Mouse (Mus musculus): ENCODE measurements around the gene Dmap1. TPM values are rescaled to one million over a fixed set of nuclear protein-coding genes. Genes with fewer than 3 reads are reported as not detected.

Gene Dmap1
- total and polyA plus RNA-seq, 3 experiments = 39.3 to 43.4 (median 39.3) TPM

DNA sequence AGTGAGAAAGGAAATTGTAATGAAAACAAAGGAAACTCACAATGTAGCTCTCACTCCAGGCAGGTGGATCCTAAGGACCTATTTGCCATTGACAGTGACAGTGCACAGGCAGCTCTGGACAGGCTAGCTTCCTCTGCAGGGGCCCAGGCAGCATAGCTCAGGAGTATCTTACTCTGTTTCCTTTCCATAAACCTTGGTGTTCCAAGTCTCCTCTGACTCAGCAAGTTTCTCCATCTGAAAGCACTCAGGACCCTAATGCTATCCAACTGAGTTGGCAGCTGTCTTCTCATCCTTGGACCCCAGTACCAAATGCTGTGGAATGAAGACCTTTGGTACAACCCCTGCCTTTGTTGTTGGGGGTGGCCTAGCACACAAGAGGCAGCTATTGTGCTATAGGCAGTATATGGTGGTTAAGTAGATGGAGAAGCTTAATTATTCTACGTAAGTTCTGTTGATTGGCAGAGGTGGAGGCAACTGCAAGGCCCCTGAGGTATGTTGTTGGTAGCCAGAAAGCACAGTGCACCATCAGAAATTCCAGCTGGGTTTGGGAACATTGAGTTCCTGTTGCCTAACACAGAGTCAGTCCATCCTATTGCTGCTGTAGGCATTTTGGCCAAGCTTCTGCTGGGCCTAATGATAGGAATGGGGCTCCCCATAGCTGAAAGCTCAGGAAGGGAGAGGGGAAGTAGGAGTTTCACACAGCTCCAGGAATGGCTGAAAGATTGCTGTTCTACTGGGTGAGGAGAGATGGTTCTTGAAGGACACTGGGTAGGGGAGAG is 41.0 kb downstream of the Dmap1 start:
- H3K4me3 ChIP-seq (replicated peaks in 1 of 3; ENCODE audit: low read depth in 2 of 3, low read length in 2 of 3, poor library complexity in 1 of 3) = no peak overlapping the region

DNA sequence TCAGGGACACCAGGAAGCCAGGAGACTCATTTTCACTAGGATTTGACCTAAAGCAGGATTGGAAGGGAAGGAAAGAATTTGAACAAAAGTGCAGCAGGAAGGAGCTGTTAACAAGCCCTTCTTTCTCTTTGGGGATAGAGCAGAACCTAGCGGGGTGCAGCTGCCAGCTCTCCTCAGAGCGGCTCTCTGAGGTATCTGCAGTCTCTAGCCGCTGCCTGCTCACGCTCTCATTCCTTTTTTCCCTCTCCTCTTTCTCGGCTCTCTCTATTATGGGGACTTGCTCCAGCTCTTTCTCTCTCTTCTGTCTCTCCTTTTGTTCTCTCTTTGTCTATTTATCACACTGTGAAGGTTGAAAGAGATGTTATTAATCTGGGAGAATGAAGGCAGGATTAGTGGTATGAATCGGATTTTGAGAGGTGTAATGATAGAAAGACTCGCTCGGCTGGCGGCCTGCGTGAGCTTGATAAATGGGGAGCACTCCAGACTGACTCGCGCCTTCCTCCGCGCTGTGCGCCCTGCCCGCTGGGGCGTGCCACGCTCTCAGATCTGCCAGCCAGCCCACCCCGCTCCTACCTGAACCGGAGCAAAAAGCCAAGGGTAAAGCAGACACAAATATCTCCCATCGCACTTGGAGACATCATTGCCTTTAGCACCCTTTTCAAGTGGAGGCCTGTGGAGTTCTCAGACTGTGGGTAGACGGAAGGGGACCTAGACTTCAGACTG is 45.0 kb downstream of the Dmap1 start:
- DNase-seq (ENCODE audit: extremely low read depth) = no peak
- in situ Hi-C loops (cut with MboI; ENCODE audit: low pct_ligation_motif_present, low pct_unique_long_range_greater_than_20kb, low sequenced_read_pairs) = no loop called here
- no peaks in the 10 kb centered on the region for H3K27me3 ChIP-seq (replicated peaks)
- no peak overlapping the region for H3K27ac ChIP-seq (ENCODE audit: insufficient read depth, low read depth)
- H3K36me3 ChIP-seq (replicated peaks in 1 of 2; ENCODE audit: control insufficient read depth in 1 of 2, insufficient read depth in 1 of 2, low read length in 1 of 2) = peaks cover 2 to 76% of the 10 kb centered on the region in 2 experiments
- dilution Hi-C loops (cut with MboI; ENCODE audit: extremely low pct_ligation_motif_present, extremely low pct_unique_long_range_greater_than_20kb, low sequenced_read_pairs) = no loop called here
- H3K79me2 ChIP-seq (replicated peaks; ENCODE audit: control insufficient read depth, extremely low read depth, insufficient read depth, poor library complexity, severe bottlenecking) = no peaks in the 10 kb centered on the region
- H3K9ac ChIP-seq (ENCODE audit: insufficient read depth, low read depth) = no peak overlapping the region
- peaks cover 4% of the 10 kb centered on the region for H3K9me3 ChIP-seq (replicated peaks; ENCODE audit: low read length)
- TF ChIP-seq E2F4 (IDR thresholded peaks at IDR 0.05; ENCODE audit: insufficient replicate concordance, low read depth, low read length) (no peak), CHD2 (IDR thresholded peaks at IDR 0.05; ENCODE audit: low read length) (no peak)
- H3K4me2 ChIP-seq (ENCODE audit: insufficient read depth, low read depth, poor library complexity, severe bottlenecking) = no peak overlapping the region
- no peak overlapping the region for H3K4me3 ChIP-seq (replicated peaks in 1 of 3; ENCODE audit: low read depth in 2 of 3, low read length in 2 of 3, poor library complexity in 1 of 3)
- peaks cover 0 to 18% of the 10 kb centered on the region in 2 experiments; a peak in 2 of 4 replicates for H3K4me1 ChIP-seq (ENCODE audit: control insufficient read depth in 1 of 2, insufficient read depth in 2 of 2)

More for the DNA sequence above, 41.0 kb downstream of the Dmap1 start:
- no peak for DNase-seq (ENCODE audit: extremely low read depth)
- Histone ChIP-seq H3K36me3 (replicated peaks in 1 of 2; ENCODE audit: control insufficient read depth in 1 of 2, insufficient read depth in 1 of 2, low read length in 1 of 2) (peaks cover 2 to 67% of the 10 kb centered on the region in 2 experiments), H3K9ac (ENCODE audit: insufficient read depth, low read depth) (no peak overlapping the region), H3K9me3 (replicated peaks; ENCODE audit: low read length) (no peaks in the 10 kb centered on the region), H3K4me1 (ENCODE audit: control insufficient read depth in 1 of 2, insufficient read depth in 2 of 2) (peaks cover 3 to 36% of the 10 kb centered on the region in 2 experiments; a peak in 3 of 4 replicates), H3K4me2 (ENCODE audit: insufficient read depth, low read depth, poor library complexity, severe bottlenecking) (no peak overlapping the region), H3K27me3 (replicated peaks) (no peaks in the 10 kb centered on the region), H3K27ac (ENCODE audit: insufficient read depth, low read depth) (no peak overlapping the region), H3K79me2 (replicated peaks; ENCODE audit: control insufficient read depth, extremely low read depth, insufficient read depth, poor library complexity, severe bottlenecking) (no peaks in the 10 kb centered on the region)
- TF ChIP-seq SMC3 (IDR thresholded peaks at IDR 0.05; ENCODE audit: low read depth, low read length) (no peak), ZMIZ1 (IDR thresholded peaks at IDR 0.05; ENCODE audit: low read depth, low read length) (no peak), TBP (conservative IDR thresholded peaks at IDR 0.05; ENCODE audit: low read depth, low read length) (no peak)
- dilution Hi-C loops (cut with MboI; ENCODE audit: extremely low pct_ligation_motif_present, extremely low pct_unique_long_range_greater_than_20kb, low sequenced_read_pairs) = no loop called here
- in situ Hi-C loops (cut with MboI; ENCODE audit: low pct_ligation_motif_present, low pct_unique_long_range_greater_than_20kb, low sequenced_read_pairs) = no loop called here

DNA sequence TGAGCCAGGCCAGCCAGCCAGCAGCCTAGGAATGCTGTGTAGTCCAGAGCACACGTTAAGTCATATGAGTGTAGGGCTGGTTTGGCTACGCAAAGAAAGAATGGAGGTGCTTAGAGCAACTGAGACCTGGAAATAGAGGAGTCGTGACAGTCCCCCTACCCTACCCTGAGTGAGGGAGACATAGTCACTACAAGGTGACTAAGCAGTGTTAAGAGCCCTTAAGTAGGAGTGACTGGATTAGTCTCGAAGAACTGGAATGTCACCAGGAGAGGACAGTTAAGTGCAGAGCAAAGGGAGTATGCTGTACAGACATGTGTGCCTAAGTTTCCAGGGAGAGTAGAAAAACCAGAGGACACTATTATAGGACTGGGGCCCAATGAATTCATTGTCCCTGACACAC is 45.9 kb downstream of the Dmap1 start:
- Histone ChIP-seq H3K27ac (ENCODE audit: insufficient read depth, low read depth) (no peak overlapping the region), H3K9me3 (replicated peaks; ENCODE audit: low read length) (peaks cover 4% of the 10 kb centered on the region), H3K4me1 (ENCODE audit: control insufficient read depth in 1 of 2, insufficient read depth in 2 of 2) (peaks cover 0 to 9% of the 10 kb centered on the region in 2 experiments; a peak in 2 of 4 replicates), H3K36me3 (replicated peaks in 1 of 2; ENCODE audit: control insufficient read depth in 1 of 2, insufficient read depth in 1 of 2, low read length in 1 of 2) (peaks cover 2 to 70% of the 10 kb centered on the region in 2 experiments), H3K4me3 (replicated peaks in 1 of 3; ENCODE audit: low read depth in 2 of 3, low read length in 2 of 3, poor library complexity in 1 of 3) (no peak overlapping the region), H3K27me3 (replicated peaks) (no peaks in the 10 kb centered on the region), H3K79me2 (replicated peaks; ENCODE audit: control insufficient read depth, extremely low read depth, insufficient read depth, poor library complexity, severe bottlenecking) (no peaks in the 10 kb centered on the region), H3K9ac (ENCODE audit: insufficient read depth, low read depth) (no peak overlapping the region), H3K4me2 (ENCODE audit: insufficient read depth, low read depth, poor library complexity, severe bottlenecking) (no peak overlapping the region)
- in situ Hi-C loops (cut with MboI; ENCODE audit: low pct_ligation_motif_present, low pct_unique_long_range_greater_than_20kb, low sequenced_read_pairs) = no loop called here
- no peak for DNase-seq (ENCODE audit: extremely low read depth)
- dilution Hi-C loops (cut with MboI; ENCODE audit: extremely low pct_ligation_motif_present, extremely low pct_unique_long_range_greater_than_20kb, low sequenced_read_pairs) = no loop called here
- TF ChIP-seq POLR2AphosphoS2 (IDR thresholded peaks at IDR 0.05; ENCODE audit: low read depth, low read length) = no peak
- no peak for TF ChIP-seq USF2 (conservative IDR thresholded peaks at IDR 0.05; ENCODE audit: low read depth, low read length)
- TF ChIP-seq USF1 (IDR thresholded peaks at IDR 0.05; ENCODE audit: low read depth, low read length) = no peak
- no peak for TF ChIP-seq BHLHE40 (IDR thresholded peaks at IDR 0.05; ENCODE audit: low read depth, low read length)
- TF ChIP-seq SMC3 (IDR thresholded peaks at IDR 0.05; ENCODE audit: low read depth, low read length) = no peak
- no peak for TF ChIP-seq UBTF (IDR thresholded peaks at IDR 0.05; ENCODE audit: low read depth, low read length)
- no peak for TF ChIP-seq ZNF384 (IDR thresholded peaks at IDR 0.05; ENCODE audit: low read depth, low read length)
- TF ChIP-seq HCFC1 (IDR thresholded peaks at IDR 0.05; ENCODE audit: low read depth, low read length) = no peak
- no peak for TF ChIP-seq TCF12 (IDR thresholded peaks at IDR 0.05; ENCODE audit: low read depth, low read length)
- TF ChIP-seq KAT2A (IDR thresholded peaks at IDR 0.05; ENCODE audit: insufficient replicate concordance, low read length) = no peak
